Mouse (Mus musculus) CH12.LX (cell line): ENCODE data around the gene Avpi1.

Source experiments
- CTCF ChIP-seq, 2 experiments: IDR thresholded peaks in 1 of 2; conservative IDR thresholded peaks in 1 of 2; 2 replicates each; pipeline ENCODE4 v1.5.1; 2011 to 2012; ENCODE audit warnings: low read depth in 2 of 2, low read length in 2 of 2, improper control_type of control experiment in 1 of 2, inconsistent platforms in 1 of 2, mild to moderate bottlenecking in 1 of 2, moderate library complexity in 1 of 2
- JUN ChIP-seq: IDR thresholded peaks from 2 replicates; pipeline ENCODE4 v1.6.1; 2011; ENCODE audit warnings: low read depth, mild to moderate bottlenecking, low read length, improper control_type of control experiment, moderate library complexity; ENCODE audit not compliant: insufficient read depth
- MAFK ChIP-seq: IDR thresholded peaks from 2 replicates; pipeline ENCODE4 v1.6.1; 2011; ENCODE audit warnings: low read length, improper control_type of control experiment; ENCODE audit not compliant: insufficient replicate concordance
- MAX ChIP-seq: IDR thresholded peaks from 2 replicates; pipeline ENCODE4 v1.6.1; 2011; ENCODE audit warnings: low read length, improper control_type of control experiment
- PAX5 ChIP-seq: IDR thresholded peaks from 2 replicates; pipeline ENCODE4 v1.6.1; 2012; ENCODE audit warnings: low read length, inconsistent platforms, mixed read lengths
- POLR2A ChIP-seq: IDR thresholded peaks from 2 replicates; pipeline ENCODE4 v1.6.1; 2011; ENCODE audit warnings: low read depth, mild to moderate bottlenecking, improper control_type of control experiment, low read length
- TBP ChIP-seq: conservative IDR thresholded peaks from 2 replicates; pipeline ENCODE4 v1.6.1; 2011; ENCODE audit warnings: low read depth, low read length, improper control_type of control experiment

GRCm38 (mm10) chr19:42125501-42126218 is 3.2 kb downstream of the Avpi1 start:
- TF ChIP-seq PAX5 (no peak), CTCF (conservative IDR thresholded peaks at IDR 0.05 in 1 of 2, IDR thresholded peaks at IDR 0.05 in 1 of 2; ENCODE audit: low read depth in 2 of 2, low read length in 2 of 2) (no peak), TBP (no peak), JUN (no peak), MAX (no peak), MAFK (no peak), POLR2A (no peak)
